Mouse (Mus musculus) brain, adult 2 months (tissue): ENCODE results near the gene Dbr1.
"Not testable (repeated sequence)": the region's sequence is repeated elsewhere in the genome, so short reads cannot be mapped to it uniquely, and the experiment has no call there.

Experiments used
- DNase-seq: peaks from one replicate; pipeline ENCODE4 v3.0.0; 2011; ENCODE audit warnings: low read depth, low spot score

The Dbr1 gene

DNA sequence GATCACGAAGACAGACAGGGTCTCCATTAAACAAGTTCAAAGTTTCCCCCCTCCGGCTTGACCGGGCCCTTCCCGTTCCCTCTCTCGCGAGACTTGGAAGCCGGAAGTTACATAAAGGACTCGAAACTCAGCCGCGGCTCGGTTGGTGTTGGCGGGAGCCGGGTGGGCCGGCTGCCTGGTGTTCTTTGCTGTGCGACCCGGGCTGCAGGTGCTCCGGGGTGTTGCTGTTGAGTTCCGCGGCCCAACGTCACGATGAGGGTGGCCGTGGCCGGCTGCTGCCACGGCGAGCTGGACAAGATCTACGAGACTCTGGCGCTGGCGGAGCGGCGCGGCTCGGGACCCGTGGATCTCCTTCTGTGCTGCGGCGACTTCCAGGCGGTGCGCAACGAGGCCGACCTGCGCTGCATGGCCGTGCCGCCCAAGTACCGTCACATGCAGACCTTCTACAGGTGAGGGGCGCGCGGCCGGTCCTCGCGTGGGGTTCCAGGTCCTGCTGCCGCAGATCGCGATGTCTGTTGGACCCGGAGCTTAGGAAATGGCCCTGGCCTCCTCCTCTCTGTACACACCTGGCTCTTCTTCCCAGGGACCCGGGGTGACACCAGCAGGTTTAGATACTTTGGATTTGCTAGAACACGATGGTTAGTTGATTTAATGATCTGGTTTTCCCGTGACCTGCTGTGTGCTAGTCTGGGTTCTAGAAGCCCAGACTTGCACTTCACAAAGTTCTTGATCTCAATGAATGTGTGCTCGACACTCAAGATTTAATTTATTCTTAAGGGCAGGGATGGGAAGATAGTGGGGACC, at the start of gene Dbr1:
Gene Dbr1, plus strand, starts transcription at position 123 of the 804 bp plus-strand sequence.
- DNase-seq, result peak; percentile 96

- no peak for DNase-seq
Observed at GRCm38 (mm10) chr9:99531865-99532264, 43.7 kb upstream of the Dbr1 start.

DNA sequence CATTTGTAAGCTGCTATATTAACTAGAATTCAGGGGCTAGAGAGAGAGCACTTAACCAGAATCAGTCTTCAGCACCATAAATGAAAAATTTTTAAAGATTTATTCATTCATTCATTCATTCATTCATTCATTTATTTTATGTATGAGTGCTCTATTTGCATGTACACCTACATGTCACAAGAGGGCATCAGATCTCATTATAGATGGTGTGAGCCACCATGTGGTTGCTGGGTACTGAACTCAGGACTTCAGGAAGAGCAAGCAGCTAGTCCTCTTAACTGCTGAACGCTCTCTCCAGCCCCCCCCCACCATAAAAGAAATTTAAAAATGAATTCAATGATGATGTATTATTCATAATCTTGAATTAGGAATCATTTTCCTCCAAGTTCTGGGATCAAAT, 29.3 kb upstream of the Dbr1 start:
- no peak for DNase-seq

GRCm38 (mm10) chr9:99552068-99552467, 23.5 kb upstream of the Dbr1 start:
- no peak for DNase-seq

DNA sequence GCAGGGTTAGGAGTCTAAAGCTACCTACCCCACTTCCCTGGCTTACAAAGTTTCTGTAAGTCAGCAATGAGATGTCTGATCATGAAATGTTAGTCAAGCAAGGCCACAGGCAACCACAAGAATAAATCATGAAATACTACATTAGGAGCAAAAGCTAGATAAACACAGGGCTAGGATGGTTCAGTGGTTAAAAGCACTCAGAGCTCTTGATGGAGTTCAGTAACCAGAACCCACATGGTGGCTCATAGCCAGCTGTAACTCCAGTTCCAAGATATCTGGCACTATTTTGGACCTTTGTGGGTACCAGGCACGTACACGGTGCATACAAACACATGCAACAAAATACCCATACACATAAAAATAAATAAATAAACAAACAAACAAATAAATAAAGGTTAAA, 22.6 kb upstream of the Dbr1 start:
- DNase-seq, result no peak

DNA sequence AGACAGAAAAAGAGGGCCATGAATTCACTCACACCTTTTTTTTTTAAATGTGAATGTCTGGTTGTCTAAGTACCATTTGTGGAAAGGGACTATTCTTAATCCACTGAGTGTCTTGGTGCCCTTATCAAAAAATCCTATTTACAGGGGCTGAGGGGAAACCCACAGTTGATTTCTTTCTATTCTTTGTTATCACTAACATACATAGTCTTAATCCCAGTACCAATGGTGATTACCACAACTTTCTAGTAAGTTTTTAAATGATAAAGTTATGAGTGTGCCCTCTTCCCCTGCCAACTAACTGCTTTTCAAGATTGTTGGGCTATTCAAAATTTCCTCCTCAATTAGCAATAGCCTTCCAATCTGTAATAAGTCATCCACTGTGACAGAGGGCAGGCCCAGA, 21.5 kb upstream of the Dbr1 start:
- no peak for DNase-seq

DNA sequence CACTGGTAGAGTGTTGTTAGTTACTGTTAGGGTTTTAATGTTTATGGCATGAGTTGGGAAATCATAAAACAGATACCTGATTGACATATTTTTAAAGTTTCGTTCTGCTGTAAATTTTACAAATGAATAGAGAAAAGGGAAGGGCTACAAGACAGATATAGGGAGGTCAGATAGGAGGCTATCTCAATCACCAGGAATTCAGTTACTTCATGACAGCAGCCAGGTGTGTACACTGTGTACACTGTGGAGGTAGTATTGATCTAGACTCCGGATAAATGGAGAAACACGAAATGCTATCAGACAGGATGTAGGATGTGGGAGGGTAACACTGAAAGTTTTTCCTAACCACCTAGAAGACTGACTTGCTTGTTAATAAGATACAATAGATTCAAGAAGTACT, 20.3 kb upstream of the Dbr1 start:
- DNase-seq, result no peak

DNA sequence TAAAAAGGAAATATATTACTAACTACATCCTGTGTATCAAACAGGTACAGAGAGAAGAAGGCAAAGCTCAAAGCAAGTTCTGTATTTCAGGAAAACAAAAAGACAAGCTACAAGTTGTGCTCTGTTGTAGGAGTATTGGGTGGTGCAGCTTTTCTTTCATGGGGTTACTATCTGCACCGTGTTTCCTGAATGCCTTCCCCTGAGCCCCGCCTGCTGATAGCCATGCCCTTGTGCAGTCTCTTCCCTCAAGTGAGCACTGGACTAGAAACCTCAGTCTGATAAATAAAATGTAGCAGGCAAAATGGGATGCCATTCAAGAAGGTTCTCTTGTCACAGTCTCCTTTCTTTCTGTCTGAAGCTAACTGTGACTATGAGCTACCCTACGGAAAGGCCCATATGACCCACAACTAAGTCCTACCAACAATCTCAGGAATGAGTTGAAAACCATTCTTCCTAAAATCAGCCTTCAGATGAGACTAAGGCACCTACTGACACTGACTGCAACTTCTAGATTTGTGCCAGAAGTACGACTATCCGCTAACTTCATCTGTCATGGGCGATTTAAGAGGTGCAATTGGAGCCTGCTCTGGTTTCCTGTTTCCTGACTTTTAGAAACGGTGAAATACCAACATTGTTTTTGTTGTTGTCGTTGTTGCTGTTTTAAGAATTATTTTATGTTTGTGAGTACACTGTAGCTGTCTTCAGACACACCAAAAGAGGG, 17.9 kb upstream of the Dbr1 start:
- no peak for DNase-seq

GRCm38 (mm10) chr9:99558824-99559556, 16.6 kb upstream of the Dbr1 start:
- no peak for DNase-seq

DNA sequence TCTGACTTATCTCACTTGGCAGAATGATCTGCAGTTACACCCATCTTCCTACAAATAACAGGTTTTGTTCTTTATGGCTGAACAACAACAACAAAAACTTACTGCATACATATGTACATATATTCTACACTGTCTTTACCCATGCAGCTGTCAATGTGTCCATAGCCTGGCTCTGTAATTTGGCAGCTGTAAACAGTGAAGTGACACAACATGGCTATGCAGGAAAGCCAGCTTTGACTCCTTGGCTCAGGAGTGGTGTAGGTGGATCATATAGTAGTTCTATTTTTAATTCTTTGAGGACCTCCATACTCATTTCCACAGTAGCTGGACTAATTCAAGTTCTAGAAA, 16.1 kb upstream of the Dbr1 start:
- DNase-seq, result no peak

GRCm38 (mm10) chr9:99560389-99560788, 15.2 kb upstream of the Dbr1 start:
- DNase-seq, result no peak

- peak; percentile 20 for DNase-seq
Observed at GRCm38 (mm10) chr9:99563714-99564113, 11.9 kb upstream of the Dbr1 start.

DNA sequence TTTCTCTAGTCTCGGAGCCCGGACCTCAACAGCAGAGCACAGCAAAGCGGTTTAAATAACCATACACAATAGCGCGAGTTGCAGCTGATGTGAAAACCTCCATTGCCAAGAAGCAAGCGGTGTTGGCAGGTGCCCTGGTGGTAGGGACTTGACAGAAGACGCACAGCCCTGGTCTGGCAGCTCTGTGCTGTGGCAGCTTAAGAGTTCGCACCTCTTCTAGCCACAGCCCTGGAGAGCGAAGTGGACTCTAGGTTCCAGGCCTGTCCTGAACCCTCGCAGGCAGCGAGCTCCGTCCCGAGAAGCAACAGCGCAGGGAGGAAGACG, 7.6 kb upstream of the Dbr1 start:
- DNase-seq, result peak; percentile 60

GRCm38 (mm10) chr9:99568347-99569070, 7.1 kb upstream of the Dbr1 start, which contains the start of gene Armc8:
TSS of gene Armc8 (minus strand) at chr9:99568899.
- DNase-seq, result peak; percentile 94

DNA sequence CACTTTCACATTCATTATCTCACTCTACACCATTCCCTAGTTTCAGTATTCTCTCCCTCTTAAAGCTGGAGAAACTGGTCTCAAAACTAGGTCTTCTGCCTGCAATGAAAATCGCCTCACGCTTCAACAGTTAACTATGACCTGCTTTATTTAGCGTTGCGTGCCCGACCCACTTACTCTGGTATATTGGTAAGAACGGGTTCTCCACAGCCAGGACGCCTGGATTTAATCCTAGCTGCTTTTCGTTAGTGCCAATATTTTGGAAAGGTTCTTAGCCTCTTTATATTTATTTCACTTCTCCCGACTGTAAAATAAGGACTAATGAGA, 6.6 kb upstream of the Dbr1 start:
- DNase-seq, result no peak

GRCm38 (mm10) chr9:99580655-99581054, 5.1 kb downstream of the Dbr1 start:
- DNase-seq, result peak; percentile 78

GRCm38 (mm10) chr9:99587505-99588202, 12.1 kb downstream of the Dbr1 start:
- DNase-seq, result peak; percentile 43

DNA sequence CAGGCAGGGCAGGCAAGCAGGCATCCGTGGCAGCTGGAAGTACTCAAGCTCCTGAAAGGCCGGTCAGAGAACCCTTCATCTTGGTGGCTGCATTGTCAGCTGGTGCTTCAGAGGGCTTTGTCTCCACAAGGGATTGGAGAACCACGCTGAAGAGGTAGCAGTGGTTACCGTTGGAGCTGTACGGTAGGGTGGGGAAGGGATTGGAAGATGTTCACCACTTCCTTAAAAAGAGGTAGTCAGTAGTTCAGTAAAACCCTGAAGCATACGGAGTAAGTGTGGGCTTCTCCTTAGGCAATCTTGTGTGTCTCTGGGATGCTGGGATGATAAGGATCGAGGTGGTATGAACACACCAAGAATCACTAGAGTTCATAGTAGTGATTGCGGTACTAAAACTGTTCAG, 15.5 kb downstream of the Dbr1 start:
- no peak for DNase-seq

DNA sequence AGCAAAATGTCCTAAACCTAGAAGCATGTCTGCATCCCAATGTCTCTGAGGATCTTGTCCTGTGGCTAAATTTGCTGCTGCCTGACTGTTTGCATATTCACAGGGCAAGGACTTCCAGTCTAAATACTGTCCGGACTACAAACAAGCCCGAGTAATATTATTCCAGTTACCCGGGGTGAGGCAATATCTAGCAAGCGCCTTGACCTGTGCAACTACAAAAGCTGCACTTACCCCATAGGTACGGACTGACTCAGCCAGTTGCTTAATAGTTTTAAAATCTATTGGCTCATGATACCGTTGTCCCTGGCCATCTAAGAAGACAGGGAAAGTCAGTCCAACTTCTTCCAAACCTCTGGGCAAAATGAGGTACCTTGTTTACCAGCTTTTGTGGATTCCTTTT, 23.5 kb downstream of the Dbr1 start:
- DNase-seq, result not testable (repeated sequence)

- no peak for DNase-seq
Observed at GRCm38 (mm10) chr9:99603566-99603965, 28.0 kb downstream of the Dbr1 start.

GRCm38 (mm10) chr9:99612202-99612601, 36.6 kb downstream of the Dbr1 start, which contains the start of gene A4gnt:
TSS of gene A4gnt (plus strand) at chr9:99612502.
- no peak for DNase-seq
